Mouse (Mus musculus): Measurements from ENCODE around the gene Tmem269.
A peak's percentile ranks its signal among the peaks of the same experiment; 100 is the strongest.

Gene Tmem269

DNA sequence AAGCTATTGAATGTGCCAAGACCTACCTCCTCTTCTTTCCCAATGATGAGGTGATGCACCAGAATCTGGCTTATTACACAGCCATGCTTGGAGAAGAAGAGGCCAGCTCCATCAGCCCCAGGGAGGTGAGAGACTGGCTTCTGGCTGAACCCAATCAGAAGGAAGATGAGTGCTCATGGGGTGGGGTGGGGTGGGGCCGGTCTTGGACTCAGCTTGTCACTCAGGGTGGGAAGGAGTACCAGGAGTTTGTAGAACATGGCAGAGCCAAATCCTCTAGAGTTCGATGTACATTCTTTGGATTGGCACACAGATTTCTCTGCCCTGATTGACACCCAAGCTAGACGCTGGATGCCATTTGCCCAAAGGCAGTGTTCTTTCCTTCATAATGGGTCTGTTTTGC, 20.6 kb upstream of the Tmem269 start:
- no peak for DNase-seq (ENCODE audit: low read depth in 1 of 2, low spot score in 2 of 2)

DNA sequence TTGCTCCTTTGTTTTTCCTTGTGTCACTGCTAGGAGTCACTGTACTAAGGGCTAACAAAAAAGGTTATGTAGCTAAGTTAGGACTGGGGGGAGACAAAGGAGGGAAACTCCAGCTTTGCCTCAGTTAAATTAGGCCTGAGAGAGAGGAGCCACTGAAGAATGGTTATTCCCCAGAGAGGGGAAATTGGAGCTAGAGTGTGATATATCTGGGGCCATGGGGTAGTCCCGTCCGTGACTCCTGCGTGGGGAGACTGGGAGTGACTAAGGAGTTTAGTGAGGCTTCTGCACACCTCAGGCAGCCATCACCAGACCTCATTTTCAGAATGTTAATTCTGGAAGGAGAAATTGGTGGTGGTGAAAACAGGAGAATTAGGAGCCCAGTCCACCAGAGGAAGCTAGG, 16.3 kb upstream of the Tmem269 start:
- no peak for DNase-seq (ENCODE audit: low read depth in 1 of 2, low spot score in 2 of 2)

DNA sequence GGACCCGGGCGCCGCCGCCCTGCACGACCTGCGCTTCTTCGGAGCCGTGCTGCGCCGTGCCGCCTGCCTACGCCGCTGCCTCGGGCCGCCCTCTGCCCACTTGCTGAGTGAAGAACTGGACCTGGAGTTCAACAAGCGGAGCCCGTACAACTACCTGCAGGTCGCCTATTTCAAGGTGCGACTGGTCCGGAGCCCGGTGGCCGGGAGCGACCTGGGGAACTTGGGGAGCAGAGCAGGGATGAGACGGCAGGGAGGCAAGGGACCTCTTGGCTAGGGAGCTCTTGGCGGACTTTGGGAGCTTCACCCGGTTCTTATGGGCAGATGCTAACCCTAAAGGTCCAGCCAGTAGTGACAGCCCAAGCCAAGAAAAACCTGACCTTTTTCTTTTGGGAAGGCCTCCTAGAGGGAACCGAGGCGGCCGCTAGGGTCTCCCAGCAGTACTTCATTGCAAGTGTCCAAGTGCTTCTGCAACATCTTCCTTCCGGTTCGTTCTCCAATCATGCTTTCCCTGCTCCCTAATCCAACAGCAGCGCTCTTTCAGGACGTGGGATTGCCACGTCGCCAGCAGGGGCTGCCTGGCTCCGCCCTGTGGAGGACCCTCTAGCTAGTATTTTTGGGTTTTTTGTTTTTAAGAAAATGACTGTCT, 15.4 kb upstream of the Tmem269 start:
- peak in 1 of 2 experiments; percentile 2 for DNase-seq (ENCODE audit: low read depth in 1 of 2, low spot score in 2 of 2)

DNA sequence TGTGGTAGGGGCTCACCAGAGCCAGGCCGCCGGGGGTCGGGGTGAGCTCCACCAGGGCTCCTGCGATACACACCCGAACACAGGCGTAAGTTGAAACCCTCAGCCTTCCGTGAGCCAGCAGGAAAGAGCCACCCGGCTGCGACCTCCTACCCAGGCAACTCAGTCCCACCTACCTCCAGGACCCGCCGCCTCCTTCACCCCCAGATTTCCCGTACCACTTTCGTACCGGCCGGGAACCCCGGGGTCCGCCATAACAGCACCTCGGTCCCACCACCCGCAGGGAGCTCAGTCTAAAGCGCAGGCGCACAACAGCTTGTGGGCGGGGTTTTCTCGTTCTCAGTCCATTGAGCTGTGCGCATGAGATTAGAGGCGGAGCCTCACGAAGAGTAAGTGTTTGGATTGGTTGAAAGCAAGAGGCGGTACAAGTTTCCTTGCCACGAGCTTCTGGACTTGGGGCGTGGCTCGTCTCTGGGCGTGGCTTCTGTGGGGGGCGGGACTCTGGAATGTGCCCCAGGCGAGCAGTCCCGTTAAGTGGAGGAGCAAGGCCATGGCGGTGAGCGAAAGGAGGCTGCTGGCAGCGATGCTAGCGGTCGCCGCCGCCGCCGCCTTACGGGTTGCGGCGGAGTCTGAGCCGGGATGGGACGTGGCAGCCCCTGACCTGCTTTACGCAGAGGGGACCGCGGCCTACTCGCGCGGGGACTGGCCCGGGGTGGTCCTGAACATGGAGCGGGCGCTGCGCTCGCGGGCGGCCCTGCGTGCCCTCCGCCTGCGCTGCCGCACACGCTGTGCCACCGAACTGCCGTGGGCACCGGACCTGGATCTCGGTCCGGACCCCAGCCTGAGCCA, 14.6 kb upstream of the Tmem269 start, which contains the start of the genes AU022252 and P3h1:
Gene AU022252 (minus strand): TSS at position 303 of the 846 bp plus-strand sequence.
Gene P3h1 (plus strand): TSS at position 506 of the 846 bp plus-strand sequence.
- DNase-seq (ENCODE audit: low read depth in 1 of 2, low spot score in 2 of 2): peak; percentile 97 to 98

DNA sequence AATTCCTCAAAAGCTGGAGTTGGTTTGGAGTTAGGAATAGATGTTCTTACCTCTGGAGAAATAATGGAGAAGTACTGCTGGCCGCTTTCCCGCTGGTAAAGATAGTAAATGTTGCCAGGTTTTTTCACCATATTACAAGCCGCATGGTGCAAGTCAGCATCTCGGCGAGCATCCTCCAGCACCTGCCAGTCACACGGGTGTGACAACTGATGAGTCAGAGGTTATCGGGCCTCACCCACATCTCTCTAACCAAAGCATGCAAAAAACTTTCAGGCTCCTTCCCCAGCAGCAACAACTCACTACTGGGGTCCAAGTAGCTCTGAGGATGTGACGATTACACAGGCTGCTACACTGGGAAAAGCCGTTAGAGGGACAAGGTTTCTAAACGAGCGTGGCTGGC, 8.7 kb upstream of the Tmem269 start:
- no peak for DNase-seq (ENCODE audit: low read depth in 1 of 2, low spot score in 2 of 2)

DNA sequence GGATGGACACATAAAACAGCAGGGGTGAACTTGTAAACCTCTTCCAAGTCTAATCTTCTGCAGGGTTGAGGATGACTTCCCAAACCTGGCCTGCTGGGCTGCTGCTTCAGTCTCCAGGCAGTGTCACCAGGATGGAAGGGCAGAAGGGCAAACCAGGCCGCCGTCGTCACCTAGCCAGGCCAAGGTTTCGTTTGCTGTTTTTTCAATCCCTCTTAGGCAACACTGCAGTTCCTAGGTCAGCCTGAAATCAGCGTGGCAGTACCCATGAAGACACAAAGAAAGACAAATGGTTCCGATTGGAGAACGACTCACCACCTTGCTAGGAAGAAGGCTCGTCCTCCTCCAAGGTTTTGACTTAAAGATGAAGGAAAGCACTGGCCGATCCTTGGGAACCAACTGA, 7.7 kb upstream of the Tmem269 start:
- no peak for DNase-seq (ENCODE audit: low read depth in 1 of 2, low spot score in 2 of 2)

DNA sequence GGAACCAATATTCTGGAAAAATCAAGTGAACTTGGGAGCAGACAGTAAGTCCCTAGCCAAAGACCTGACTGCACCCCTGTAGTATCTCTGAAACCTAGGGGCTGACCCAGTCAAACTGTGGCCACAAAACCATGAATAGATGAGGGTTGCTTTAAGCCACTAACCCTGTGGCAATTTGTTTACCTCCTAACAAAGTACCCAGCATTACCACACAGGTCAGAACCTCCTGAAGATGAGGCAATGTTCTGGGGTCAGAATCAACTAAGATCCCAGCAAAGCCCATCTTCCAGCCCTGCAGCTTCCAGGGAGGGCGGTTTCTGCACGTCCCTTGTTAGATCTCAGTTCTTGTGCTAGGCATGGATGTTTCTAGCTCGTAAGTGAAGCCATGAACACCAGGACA, 6.5 kb upstream of the Tmem269 start:
- DNase-seq (ENCODE audit: low read depth in 1 of 2, low spot score in 2 of 2): no peak

DNA sequence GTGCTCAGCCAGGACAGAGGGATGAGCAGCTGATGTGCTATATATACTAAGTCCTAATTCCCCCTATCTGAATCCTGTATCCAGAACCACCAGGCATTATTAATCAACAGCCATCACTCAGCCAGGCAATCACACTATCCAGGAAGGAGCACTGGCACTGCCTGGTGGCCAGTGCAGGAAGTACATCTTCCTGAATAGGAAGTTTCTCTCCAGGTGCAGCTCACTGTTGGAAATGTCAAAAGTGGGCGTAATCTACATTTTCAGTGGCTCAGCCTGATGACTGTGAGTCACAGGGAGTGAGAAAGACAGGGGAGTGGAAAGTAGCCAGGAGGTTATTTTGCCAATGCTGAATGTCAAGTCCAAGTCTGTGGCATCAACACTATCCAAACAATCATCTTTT, 5.7 kb upstream of the Tmem269 start:
- DNase-seq (ENCODE audit: low read depth in 1 of 2, low spot score in 2 of 2): no peak

DNA sequence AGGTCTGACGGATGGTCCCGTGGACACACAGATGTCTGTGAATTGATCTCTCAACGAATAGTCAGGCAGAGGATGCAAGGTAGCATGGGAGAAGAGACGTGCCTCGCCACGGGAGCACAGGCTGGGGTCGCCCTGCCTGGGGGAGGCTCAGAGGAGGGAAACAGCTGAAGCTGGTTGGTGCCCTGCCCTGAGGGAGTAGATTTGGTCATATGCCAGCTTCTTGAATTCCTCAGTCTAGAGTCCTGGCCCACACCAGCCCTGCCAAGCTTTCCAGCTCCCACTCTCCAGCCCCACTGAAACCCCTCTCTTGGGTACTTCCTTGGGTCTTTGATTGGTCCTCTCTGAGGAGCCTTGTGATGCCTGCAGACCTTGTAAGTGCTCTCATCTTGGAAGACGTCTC, 1.4 kb downstream of the Tmem269 start:
- DNase-seq (ENCODE audit: low read depth in 1 of 2, low spot score in 2 of 2): no peak

DNA sequence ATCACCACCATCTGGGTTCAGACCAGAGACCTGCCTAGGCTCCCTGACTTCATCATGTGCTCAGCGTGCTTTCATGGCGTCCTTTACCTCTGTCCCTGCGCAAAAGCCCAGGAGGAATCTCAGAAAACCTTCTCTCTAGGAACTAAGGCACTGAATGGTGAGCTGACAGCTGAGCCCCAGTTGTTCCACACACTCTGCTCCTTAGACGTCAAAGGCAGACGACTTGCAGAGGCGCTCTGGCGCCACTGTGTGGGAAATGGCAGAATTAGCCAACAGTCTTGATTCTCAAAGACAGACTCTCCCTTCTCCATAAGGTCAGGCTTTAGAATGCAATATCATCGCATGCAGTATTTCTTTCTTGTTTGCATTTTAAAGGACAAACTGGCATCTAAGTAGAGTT, 13.3 kb downstream of the Tmem269 start:
- no peak for DNase-seq (ENCODE audit: low read depth in 1 of 2, low spot score in 2 of 2)

DNA sequence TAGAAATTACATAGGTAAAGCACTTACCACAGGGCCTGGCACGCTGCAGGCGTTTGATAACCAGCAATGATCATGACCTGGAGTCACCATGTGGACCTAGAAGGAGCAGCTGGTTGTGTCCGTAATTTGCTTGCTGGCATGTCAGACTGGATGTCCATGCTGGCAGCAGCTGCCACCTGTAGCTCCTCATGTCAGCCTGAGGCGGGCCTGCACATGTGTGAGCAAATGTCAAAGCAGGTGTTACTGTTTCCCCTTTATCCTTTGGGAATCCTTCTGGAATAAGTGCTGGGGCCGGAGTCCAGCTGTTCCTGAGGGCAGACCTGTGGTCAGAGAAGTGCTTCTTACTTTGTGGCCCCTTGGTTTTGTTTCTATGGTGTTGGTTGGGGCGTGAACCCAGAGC, 19.9 kb downstream of the Tmem269 start:
- DNase-seq (ENCODE audit: low read depth in 1 of 2, low spot score in 2 of 2): no peak

DNA sequence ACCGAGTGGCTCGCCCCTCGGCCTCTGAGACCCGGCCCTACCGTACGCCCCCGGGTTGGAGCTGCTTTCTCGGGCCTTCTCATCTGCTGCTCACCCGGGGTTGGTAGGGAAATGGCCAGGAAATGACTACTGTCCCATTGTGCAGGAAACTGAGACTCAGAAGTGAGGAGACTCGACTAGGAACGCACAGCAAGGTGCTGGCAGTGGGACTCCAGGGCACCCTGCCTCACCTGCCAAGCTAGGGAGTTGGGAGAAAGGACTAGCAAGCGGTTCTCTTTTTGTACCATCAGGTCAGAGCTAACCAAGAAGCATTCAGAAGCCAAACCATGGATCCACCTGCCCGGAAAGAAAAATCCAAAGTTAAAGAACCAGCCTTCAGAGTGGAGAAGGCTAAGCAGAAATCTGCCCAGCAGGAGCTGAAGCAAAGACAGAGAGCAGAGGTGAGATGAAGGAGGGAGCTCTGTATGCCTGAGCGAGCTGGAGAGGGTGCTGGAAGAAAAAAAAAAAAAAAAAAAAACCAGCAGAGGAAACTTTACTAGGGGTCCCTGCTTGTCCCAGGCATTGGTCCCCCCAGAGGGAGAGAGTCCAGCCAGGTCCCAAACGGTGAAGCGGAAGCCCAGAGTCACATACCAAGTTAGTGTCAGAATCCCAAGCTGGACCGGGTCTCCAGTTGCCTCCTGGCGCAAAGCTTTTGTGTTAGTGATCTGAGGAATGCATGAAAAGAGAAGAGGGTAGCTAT, 22.3 kb downstream of the Tmem269 start:
- no peak for DNase-seq (ENCODE audit: low read depth in 1 of 2, low spot score in 2 of 2)

DNA sequence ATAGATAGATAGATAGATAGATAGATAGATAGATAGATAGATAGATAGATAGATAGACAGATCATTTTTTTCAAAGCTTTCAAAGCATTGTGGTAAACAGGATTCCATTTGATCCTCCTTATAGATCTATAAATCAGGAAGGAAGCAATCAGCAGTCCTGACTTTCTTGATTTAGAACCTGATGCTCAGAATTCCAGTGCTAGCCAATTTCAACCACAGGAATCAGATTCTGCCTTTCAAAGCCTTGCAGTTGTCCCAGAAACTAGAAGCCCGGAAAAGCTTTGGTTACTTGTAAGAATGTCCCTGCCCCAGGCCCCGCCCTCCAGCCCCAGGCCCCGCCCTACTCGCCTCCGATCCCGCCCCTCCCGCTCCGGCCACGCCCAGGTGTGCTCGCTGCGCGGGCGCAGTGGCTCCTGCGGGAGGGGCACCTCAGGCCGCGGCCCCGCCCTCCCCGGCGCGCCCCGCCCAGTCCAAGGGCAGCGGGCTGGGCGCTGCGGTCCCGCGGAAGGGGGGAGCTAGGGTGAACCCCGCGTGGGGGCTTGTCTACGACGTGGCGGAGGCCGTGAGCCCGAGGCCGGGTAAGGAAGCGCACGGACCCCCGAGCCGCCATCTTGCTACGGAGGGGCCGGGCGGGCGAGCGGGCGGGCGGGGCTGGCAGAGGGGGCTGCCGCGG, 23.0 kb downstream of the Tmem269 start, which contains the start of gene Svbp:
Gene Svbp (plus strand): TSS at position 398 of the 673 bp plus-strand sequence.
- DNase-seq (ENCODE audit: low read depth in 1 of 2, low spot score in 2 of 2): peak; percentile 33 to 71

DNA sequence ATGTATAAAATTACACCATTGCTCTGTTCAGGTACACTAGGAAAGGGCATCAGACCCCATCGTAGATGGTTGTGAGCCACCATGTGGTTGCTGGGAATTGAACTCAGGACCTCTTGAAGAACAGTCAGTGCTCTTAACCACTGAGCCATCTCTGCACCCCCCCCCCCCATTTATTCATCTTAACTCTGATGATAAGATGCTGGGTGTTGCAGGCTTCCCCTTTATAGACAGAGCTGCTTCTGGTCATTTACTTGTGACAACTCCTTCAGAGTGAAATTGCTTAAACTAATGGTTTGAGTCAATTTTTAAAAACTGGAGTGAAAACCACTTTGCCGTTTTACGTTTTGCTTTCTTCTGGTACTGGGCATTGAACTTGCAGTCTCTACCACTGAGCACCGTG, 25.3 kb downstream of the Tmem269 start:
- DNase-seq (ENCODE audit: low read depth in 1 of 2, low spot score in 2 of 2): no peak

DNA sequence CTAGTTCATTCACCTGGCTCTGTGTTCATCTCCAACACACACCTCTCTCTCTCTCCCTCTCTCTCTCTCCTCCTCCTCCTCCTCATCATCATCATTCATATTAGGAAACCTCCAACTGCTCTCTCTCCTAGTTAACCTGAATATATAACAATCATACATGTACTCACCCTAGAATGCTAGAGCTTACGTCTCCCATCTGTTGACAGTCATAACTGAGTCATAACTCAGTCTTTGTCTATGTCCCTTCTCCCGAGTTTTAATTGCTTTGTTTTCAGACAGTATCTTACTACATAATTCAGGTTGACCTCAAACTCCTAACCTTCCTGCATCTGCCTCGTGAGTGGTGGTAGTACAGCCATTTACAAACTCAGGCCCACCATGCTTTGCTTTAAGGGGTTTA, 26.7 kb downstream of the Tmem269 start:
- DNase-seq (ENCODE audit: low read depth in 1 of 2, low spot score in 2 of 2): no peak

DNA sequence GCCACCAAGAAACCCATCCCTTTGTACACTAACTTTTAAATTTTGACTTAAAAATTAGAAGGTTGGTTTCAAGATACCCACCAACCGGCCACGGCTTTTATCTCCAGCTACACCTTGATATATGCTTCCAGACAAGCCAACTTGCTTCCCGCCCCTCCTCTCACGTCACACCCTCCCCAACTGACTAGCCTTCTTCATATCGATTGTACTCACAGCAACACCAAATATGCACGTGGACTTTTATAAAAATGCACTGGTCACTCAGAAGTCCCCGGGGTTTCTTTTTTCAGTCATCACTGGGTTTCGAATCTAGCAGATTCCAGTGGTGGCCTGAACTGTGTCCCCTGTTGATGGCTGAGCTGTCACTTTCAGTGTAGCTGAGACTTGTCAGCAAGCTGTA, 27.4 kb downstream of the Tmem269 start:
- DNase-seq (ENCODE audit: low read depth in 1 of 2, low spot score in 2 of 2): no peak

DNA sequence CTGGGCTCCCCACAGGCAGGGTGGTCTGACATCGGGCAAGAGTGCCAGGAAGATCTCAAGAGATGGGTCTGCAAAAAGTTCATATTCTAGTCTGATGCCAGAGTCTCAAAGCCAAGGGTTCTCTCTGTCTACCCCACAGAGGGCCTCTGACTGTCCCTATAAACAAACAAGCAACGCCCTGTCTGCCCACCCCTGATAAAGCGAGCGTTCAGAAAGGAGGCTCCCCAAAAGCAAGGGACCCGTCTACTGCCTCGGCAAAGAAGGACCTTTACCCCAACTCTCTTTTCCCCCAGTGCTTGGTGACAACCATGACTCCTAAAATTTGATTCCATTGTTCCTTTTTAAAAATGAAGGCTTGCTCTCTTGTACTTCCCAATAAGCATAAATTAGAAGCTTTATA, 28.2 kb downstream of the Tmem269 start, which contains the start of gene Ermap:
Gene Ermap (minus strand): TSS at position 148 of the 400 bp plus-strand sequence.
- no peak for DNase-seq (ENCODE audit: low read depth in 1 of 2, low spot score in 2 of 2)

DNA sequence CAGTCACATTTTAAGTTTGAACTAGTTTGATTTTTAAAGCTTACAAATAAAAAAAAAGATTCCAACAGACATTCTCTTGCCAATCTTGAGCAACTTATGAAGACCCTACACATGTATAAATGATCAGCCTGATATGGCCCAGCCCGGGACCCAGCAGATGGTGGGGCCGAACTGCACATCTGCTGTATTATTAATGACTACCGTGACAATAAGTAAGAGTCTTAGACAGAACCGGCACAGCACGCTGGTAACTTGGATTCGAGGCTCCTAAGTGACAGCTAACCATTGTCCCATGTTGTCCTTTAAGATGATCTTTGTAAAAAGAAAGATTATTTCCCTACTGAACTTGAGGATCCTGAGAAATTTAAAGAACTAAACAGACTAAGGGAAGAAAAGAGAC, 28.6 kb downstream of the Tmem269 start:
- DNase-seq (ENCODE audit: low read depth in 1 of 2, low spot score in 2 of 2): no peak

DNA sequence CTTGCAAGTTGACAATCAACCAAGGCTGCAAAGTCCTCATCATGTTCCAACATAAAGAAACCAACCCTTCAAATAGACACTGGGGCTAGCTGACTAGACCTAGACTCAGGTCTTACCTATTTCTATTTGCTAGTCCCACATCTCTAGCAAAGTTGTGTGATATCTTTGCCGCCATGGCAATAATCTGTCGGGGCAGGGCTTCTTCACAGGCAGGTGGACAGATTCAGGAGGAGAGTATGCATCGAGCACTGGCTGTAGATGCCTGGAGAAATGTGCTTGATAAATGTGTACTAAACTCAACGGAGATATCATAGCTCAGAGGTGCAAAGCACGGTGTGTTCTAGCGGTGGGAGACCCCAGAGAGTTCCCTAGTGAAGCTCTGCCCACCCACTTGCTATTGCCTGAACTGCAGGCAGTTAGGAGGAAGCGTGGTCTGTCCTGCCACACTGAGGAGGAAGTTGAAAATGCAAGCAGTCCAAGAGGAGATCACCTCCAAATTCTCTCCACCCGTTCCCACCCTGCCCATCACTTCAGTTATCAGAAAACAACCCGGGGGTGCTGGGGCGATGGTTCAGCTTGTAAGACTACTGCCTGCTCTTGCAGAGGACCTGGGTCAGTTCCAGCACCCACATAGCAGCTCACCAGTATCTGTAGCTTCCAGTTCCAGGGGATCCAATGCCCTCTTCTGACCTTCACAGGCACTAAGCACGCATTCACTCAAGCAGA, 29.8 kb downstream of the Tmem269 start:
- DNase-seq (ENCODE audit: low read depth in 1 of 2, low spot score in 2 of 2): no peak

DNA sequence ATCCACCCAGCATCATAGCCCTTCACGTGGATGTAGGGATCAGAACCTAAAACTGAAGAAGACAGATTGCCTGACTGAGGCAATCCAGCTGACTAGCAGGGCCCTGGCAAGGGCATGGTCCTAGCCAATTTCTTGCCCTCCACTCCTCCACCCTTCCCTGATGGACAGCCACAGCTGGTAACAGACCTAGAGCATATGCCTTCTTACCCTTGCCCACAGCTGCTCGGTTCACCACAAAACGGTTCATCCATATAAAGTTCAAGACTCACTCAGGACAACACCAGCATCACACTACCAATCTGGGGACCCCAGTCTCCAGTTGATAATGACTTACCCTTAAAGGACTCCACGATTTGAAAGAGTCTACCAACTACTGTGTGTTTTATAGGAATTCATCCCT, 32.2 kb downstream of the Tmem269 start:
- no peak for DNase-seq (ENCODE audit: low read depth in 1 of 2, low spot score in 2 of 2)

Measured in monocyte, adult 2 months (primary cell).